Mouse (Mus musculus) limb, embryonic 11.5 days (tissue): ENCODE measurements around the gene Dyrk1a. TPM values are rescaled to one million over a fixed set of nuclear protein-coding genes. Genes with fewer than 3 reads are reported as not detected.

Experiments used
- ATAC-seq: fragments of 200-750 bp; cut with Nextera tagmentation; 2 replicates; pipeline ENCODE4 v1.8.0; 2017; ENCODE audit warnings: low read depth; ENCODE audit not compliant: insufficient number of reproducible peaks, low FRiP score, low TSS enrichment
- DNase-seq: peaks from one replicate; pipeline ENCODE4 v3.0.0-alpha.2; 2015; ENCODE audit warnings: low spot score
- H3K27ac ChIP-seq: fragments of 300-500 bp; sonication (generic); replicated peaks from 2 replicates; pipeline ENCODE4 v1.5.1; 2014; ENCODE audit warnings: low read depth, mild to moderate bottlenecking, low read length
- H3K27me3 ChIP-seq: fragments of 300-500 bp; sonication (generic); 2 replicates; pipeline ENCODE4 v1.6.1; 2014; ENCODE audit warnings: mild to moderate bottlenecking, low read length, mixed read lengths; ENCODE audit not compliant: control insufficient read depth, insufficient read depth
- H3K36me3 ChIP-seq: fragments of 300-500 bp; sonication (generic); 2 replicates; pipeline ENCODE4 v1.6.1; 2014; ENCODE audit warnings: mild to moderate bottlenecking, low read length, moderate library complexity, mixed read lengths; ENCODE audit not compliant: control insufficient read depth, insufficient read depth
- H3K4me1 ChIP-seq: fragments of 300-500 bp; sonication (generic); 2 replicates; pipeline ENCODE4 v1.6.1; 2014; ENCODE audit warnings: low read length, mixed read lengths; ENCODE audit not compliant: control insufficient read depth, insufficient read depth
- H3K4me2 ChIP-seq: fragments of 300-500 bp; sonication (generic); 2 replicates; pipeline ENCODE4 v1.6.1; 2014; ENCODE audit warnings: low read depth, mild to moderate bottlenecking, moderate library complexity; ENCODE audit not compliant: severe bottlenecking
- H3K4me3 ChIP-seq: fragments of 300-500 bp; sonication (generic); 2 replicates; pipeline ENCODE4 v1.5.1; 2014; ENCODE audit warnings: low read depth, low read length
- H3K9ac ChIP-seq: fragments of 300-500 bp; sonication (generic); 2 replicates; pipeline ENCODE4 v1.6.1; 2014; ENCODE audit warnings: mild to moderate bottlenecking, low read length
- H3K9me3 ChIP-seq: fragments of 300-500 bp; sonication (generic); 2 replicates; pipeline ENCODE4 v1.6.1; 2016; ENCODE audit warnings: low read length; ENCODE audit not compliant: control insufficient read depth
- WGBS: fragments of 180-500 bp; shearing (Covaris S2); extraction: QIAGEN DNeasy Blood & Tissue Kit; methylation state at CpG from one replicate; pipeline ENCODE4 v1.1.7; 2014; 5-methylcytosine and 5-hydroxymethylcytosine counted together
- polyA plus RNA-seq: library from polyadenylated mRNA; unstranded; fragments of >200 nt; fragmentation: Nextera tagmentation; extraction: Ambion mirVana; gene quantifications from 2 replicates; pipeline ENCODE4 v1.2.1, GENCODE M21; 2014

The Dyrk1a gene
- polyA plus RNA-seq, 1 experiment from 2014 or later: 13.4 TPM

- 60% methylated on average over 8 of the region's 8 CpGs for WGBS
- Histone ChIP-seq H3K4me3 (no peak overlapping the region), H3K9me3 (no peaks in the 10 kb centered on the region), H3K4me1 (no peaks in the 10 kb centered on the region), H3K27me3 (no peaks in the 10 kb centered on the region), H3K36me3 (no peaks in the 10 kb centered on the region), H3K9ac (no peak overlapping the region), H3K27ac (no peak overlapping the region), H3K4me2 (no peak overlapping the region)
- DNase-seq (no peak), ATAC-seq (no peak)
Measured at GRCm38 (mm10) chr16:94545781-94546562, 23.8 kb upstream of the Dyrk1a start.

GRCm38 (mm10) chr16:94549813-94550212 lies 20.0 kb upstream of the Dyrk1a start:
- no peaks in the 10 kb centered on the region for H3K9me3 ChIP-seq
- H3K4me3 ChIP-seq: no peak overlapping the region
- H3K4me1 ChIP-seq: no peaks in the 10 kb centered on the region
- no peaks in the 10 kb centered on the region for H3K27me3 ChIP-seq
- no peak for ATAC-seq
- no peak for DNase-seq
- H3K27ac ChIP-seq: no peak overlapping the region
- 77% methylated on average over 10 of the region's 10 CpGs for WGBS
- no peaks in the 10 kb centered on the region for H3K36me3 ChIP-seq
- no peak overlapping the region for H3K4me2 ChIP-seq
- no peak overlapping the region for H3K9ac ChIP-seq

- no peak overlapping the region for H3K4me2 ChIP-seq
- H3K9ac ChIP-seq: no peak overlapping the region
- ATAC-seq (no peak), DNase-seq (no peak)
- no peak overlapping the region for H3K27ac ChIP-seq
- no peak overlapping the region for H3K4me3 ChIP-seq
- no peaks in the 10 kb centered on the region for H3K4me1 ChIP-seq
- H3K36me3 ChIP-seq: no peaks in the 10 kb centered on the region
- no peaks in the 10 kb centered on the region for H3K9me3 ChIP-seq
- no peaks in the 10 kb centered on the region for H3K27me3 ChIP-seq
Measured at GRCm38 (mm10) chr16:94551934-94552333, 17.9 kb upstream of the Dyrk1a start.

- DNase-seq: no peak
- no peak overlapping the region for H3K4me3 ChIP-seq
- no peaks in the 10 kb centered on the region for H3K36me3 ChIP-seq
- H3K27ac ChIP-seq: no peak overlapping the region
- WGBS: 83% methylated on average over 7 of the region's 7 CpGs
- no peaks in the 10 kb centered on the region for H3K9me3 ChIP-seq
- H3K4me1 ChIP-seq: no peaks in the 10 kb centered on the region
- no peak overlapping the region for H3K9ac ChIP-seq
- no peak overlapping the region for H3K4me2 ChIP-seq
- no peaks in the 10 kb centered on the region for H3K27me3 ChIP-seq
- ATAC-seq: no peak
Measured at GRCm38 (mm10) chr16:94555346-94555745, 14.5 kb upstream of the Dyrk1a start.

- Histone ChIP-seq H3K9me3 (no peaks in the 10 kb centered on the region), H3K4me1 (no peaks in the 10 kb centered on the region), H3K27ac (no peak overlapping the region), H3K36me3 (no peaks in the 10 kb centered on the region), H3K4me2 (no peak overlapping the region), H3K27me3 (no peaks in the 10 kb centered on the region), H3K4me3 (no peak overlapping the region), H3K9ac (no peak overlapping the region)
- ATAC-seq: no peak
- DNase-seq: no peak
- 89% methylated on average over 5 of the region's 5 CpGs for WGBS
Measured at GRCm38 (mm10) chr16:94556228-94556627, 13.6 kb upstream of the Dyrk1a start.

- 44% methylated on average over 7 of the region's 7 CpGs for WGBS
- Histone ChIP-seq H3K4me1 (no peaks in the 10 kb centered on the region), H3K4me3 (no peak overlapping the region)
Measured at GRCm38 (mm10) chr16:94559282-94559681, 10.5 kb upstream of the Dyrk1a start.

GRCm38 (mm10) chr16:94559782-94560181 lies 10.0 kb upstream of the Dyrk1a start:
- Histone ChIP-seq H3K9ac (no peak overlapping the region), H3K4me2 (no peak overlapping the region), H3K27ac (no peak overlapping the region), H3K9me3 (no peaks in the 10 kb centered on the region), H3K27me3 (no peaks in the 10 kb centered on the region), H3K4me3 (no peak overlapping the region), H3K36me3 (no peaks in the 10 kb centered on the region), H3K4me1 (no peaks in the 10 kb centered on the region)
- 67% methylated on average over 7 of the region's 7 CpGs for WGBS
- no peak for DNase-seq
- ATAC-seq: no peak

More at GRCm38 (mm10) chr16:94559282-94559681, 10.5 kb upstream of the Dyrk1a start:
- Histone ChIP-seq H3K4me2 (no peak overlapping the region), H3K36me3 (no peaks in the 10 kb centered on the region), H3K27me3 (no peaks in the 10 kb centered on the region), H3K27ac (no peak overlapping the region), H3K9ac (no peak overlapping the region), H3K9me3 (no peaks in the 10 kb centered on the region)
- ATAC-seq (no peak), DNase-seq (no peak)

GRCm38 (mm10) chr16:94560618-94561017 lies 9.2 kb upstream of the Dyrk1a start:
- DNase-seq: no peak
- 83% methylated on average over 5 of the region's 5 CpGs for WGBS

GRCm38 (mm10) chr16:94566124-94566523 lies 3.7 kb upstream of the Dyrk1a start:
- no peaks in the 10 kb centered on the region for H3K4me1 ChIP-seq
- H3K9me3 ChIP-seq: no peaks in the 10 kb centered on the region
- no peaks in the 10 kb centered on the region for H3K36me3 ChIP-seq
- no peak overlapping the region for H3K4me2 ChIP-seq
- H3K4me3 ChIP-seq: no peak overlapping the region
- no peak for ATAC-seq
- H3K27me3 ChIP-seq: no peaks in the 10 kb centered on the region
- H3K9ac ChIP-seq: no peak overlapping the region
- DNase-seq: no peak
- WGBS: 69% methylated on average over 8 of the region's 8 CpGs
- H3K27ac ChIP-seq: no peak overlapping the region

More at GRCm38 (mm10) chr16:94560618-94561017, 9.2 kb upstream of the Dyrk1a start:
- H3K9ac ChIP-seq: no peak overlapping the region
- no peaks in the 10 kb centered on the region for H3K36me3 ChIP-seq
- H3K4me3 ChIP-seq: no peak overlapping the region
- H3K4me2 ChIP-seq: no peak overlapping the region
- no peaks in the 10 kb centered on the region for H3K27me3 ChIP-seq
- H3K4me1 ChIP-seq: no peaks in the 10 kb centered on the region
- no peaks in the 10 kb centered on the region for H3K9me3 ChIP-seq
- no peak overlapping the region for H3K27ac ChIP-seq
- ATAC-seq: no peak
